Mouse (Mus musculus) lung, postnatal 14 days (tissue): ENCODE data around the gene Ugt2b35.
"Not testable (repeated sequence)": the region's sequence is repeated elsewhere in the genome, so short reads cannot be mapped to it uniquely, and the experiment has no call there.

Experiments used
- DNase-seq: peaks from one replicate; pipeline ENCODE4 v3.0.0; 2021

Ugt2b35 gene

DNA sequence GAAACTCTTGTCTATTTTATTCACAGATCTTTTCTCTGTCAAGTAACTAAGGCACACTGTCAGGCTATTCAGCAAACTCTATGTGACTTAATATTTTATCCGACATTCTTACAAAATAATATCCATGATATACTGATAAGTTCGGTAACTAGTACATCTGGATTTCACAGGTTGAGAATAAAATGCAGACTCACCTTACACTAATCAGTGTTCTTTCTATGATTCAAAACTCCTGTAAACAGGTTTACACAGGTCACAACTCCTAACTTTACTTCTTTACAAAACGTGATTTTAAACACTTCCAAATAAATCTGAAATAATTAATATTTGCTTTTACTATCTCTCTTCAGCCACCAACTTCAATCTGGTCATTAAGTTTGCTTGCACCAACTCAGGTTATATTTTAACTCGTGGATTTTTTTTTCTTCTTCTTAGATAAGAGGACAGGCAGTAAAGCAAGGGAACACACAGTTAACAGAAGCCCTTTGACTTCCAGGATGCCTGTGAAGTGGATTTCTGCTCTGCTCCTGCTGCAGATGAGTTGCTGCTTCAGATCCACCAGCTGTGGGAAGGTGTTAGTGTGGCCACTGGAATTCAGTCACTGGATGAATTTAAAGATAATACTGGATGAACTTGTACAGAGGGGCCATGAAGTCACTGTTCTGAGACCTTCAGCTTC lies at the start of gene Ugt2b35:
TSS of gene Ugt2b35 (plus strand) at position 466 of the 679 bp plus-strand sequence.
- DNase-seq: no peak

- DNase-seq: no peak
These were observed 40.2 kb upstream of the Ugt2b35 start for GRCm38 (mm10) chr5:86960504-86960903.

DNA sequence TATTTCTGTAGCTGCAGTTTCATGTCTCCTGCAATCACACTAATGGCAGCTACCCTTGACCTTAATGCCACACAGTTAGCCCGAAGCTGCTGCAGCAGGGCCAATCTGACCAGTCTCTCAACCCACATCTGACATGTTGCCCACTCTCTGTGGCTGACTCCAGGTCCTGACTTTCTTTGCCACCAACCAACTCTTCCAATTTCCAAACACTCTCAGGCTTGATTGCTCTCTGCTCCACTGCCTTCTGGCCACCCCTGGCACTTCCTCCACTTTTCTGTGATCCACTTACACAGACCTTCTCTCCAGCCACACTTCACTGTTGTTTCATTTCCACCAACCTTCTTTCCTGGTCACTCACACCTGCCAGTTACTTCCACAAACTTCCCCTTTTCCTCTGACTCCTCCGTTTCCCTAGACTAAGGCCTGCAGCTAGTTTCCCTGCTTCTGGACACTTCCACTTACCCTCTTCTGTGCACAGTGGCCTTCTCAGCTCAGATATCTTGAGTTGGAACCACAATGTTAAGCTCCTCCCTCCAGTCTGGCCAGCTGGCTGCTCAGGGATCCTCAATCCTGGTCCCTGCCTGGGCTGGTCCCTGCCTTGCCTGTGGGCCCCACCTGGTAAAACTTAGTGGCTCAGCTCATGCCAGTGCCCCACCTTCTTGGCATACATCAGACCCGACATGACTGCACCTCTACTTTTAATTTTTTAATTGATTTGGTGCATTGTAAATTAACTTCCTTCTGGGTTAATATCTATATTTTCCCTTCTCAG lies 38.9 kb upstream of the Ugt2b35 start:
- DNase-seq: no peak

- not testable (repeated sequence) for DNase-seq
These were observed 37.8 kb upstream of the Ugt2b35 start for GRCm38 (mm10) chr5:86962849-86963248.

GRCm38 (mm10) chr5:86967271-86967670 lies 33.4 kb upstream of the Ugt2b35 start:
- DNase-seq: not testable (repeated sequence)

GRCm38 (mm10) chr5:87004735-87005134 lies 4.1 kb downstream of the Ugt2b35 start:
- no peak for DNase-seq

DNA sequence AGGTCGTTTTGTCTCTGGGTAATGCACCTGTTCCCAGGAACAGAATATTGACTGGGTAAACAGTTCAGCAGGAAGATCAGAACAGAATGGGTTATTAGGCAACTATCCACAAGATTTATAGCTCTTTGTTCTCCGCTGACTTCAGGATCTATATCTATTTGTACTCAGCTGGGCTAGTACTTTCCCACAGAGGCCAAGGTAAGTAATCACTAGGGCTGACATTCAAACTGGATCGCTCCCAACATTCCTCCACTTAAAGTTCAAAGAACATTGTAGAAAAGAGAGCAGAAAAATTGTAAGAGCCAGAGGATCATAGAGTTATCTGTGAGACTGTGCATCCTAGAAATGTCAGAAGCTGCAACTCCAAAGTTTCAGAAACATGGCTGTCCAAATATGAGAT lies 14.8 kb downstream of the Ugt2b35 start:
- no peak for DNase-seq

DNA sequence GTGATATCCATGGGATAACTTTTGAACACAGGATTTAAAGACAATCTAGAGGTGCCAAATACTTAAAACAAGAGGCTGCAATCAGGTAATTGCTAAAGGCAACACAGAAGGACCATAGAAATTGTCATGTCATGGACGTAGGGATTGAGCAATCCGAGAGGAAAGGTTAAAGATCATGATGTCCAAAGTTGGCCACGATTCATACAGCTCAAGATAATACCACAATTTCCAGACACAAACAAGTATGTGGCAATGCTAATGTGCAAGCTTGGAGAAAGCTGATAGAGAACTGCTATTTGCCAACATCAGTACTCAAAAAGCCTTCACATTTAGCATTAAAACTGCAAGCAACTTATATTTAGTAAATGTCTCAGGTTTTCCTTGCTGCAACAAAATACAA lies 26.7 kb downstream of the Ugt2b35 start:
- DNase-seq: no peak

- DNase-seq: no peak
These were observed 30.0 kb downstream of the Ugt2b35 start for GRCm38 (mm10) chr5:87030624-87031023.
